Mouse (Mus musculus) left cerebral cortex, adult 2 months (tissue): ENCODE measurements around the gene Cacnb3. TPM values are rescaled to one million over a fixed set of nuclear protein-coding genes. Genes with fewer than 3 reads are reported as not detected.

ENCODE experiments used
- DNase-seq, 2 experiments: peaks; one replicate each; pipeline ENCODE4 v3.0.0; 2021 to 2022; ENCODE audit warnings: low spot score in 2 of 2, mixed read lengths in 1 of 2; ENCODE audit errors: extremely low spot score in 1 of 2
- H3K27ac ChIP-seq: fragments of 200-600 bp; 2 replicates; pipeline ENCODE4 v1.8.1; 2022
- H3K4me3 ChIP-seq: fragments of 200-600 bp; 2 replicates; pipeline ENCODE4 v1.8.1; 2022
- CTCF ChIP-seq: fragments of 200-600 bp; IDR thresholded peaks from 2 replicates; pipeline ENCODE4 v1.8.1; 2022; ENCODE audit warnings: antibody characterized with exemption, mild to moderate bottlenecking, moderate library complexity
- intact Hi-C: fragments of 180-260 bp; cut with DNase I; formaldehyde crosslinking; loops from one replicate; pipeline ENCODE4 v1.15.1; 2025
- total RNA-seq, 2 experiments: library from RNA; stranded (reverse); gene quantifications; 2 replicates each; pipeline ENCODE4 v1.2.3; 2021

The Cacnb3 gene
- total RNA-seq, 2 experiments from 2014 or later, result 271 to 291 TPM

DNA sequence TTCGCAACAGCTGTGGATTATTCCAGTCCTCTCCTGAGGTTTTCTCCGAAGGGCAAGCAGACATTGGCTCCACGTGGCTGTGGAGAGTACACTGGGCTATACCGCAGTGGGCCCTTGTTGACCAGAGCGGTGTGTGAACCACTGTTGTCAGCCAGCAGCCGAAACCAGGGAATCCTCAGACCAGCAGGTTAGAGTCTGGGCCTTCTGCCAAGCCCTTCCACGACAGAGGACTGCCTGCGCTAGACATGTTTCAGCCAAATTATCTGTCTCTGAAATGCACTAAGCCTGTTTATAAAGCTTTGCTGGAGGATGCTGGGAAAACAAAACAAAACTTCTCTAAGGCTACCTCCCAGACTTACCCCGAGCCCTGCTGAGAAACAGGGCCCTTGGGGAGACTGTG, 16.1 kb upstream of the Cacnb3 start:
- Histone ChIP-seq H3K4me3 (no peak overlapping the region), H3K27ac (no peak overlapping the region)
- intact Hi-C loops, result no loop called here
- no peak for DNase-seq
- TF ChIP-seq CTCF, result no peak

DNA sequence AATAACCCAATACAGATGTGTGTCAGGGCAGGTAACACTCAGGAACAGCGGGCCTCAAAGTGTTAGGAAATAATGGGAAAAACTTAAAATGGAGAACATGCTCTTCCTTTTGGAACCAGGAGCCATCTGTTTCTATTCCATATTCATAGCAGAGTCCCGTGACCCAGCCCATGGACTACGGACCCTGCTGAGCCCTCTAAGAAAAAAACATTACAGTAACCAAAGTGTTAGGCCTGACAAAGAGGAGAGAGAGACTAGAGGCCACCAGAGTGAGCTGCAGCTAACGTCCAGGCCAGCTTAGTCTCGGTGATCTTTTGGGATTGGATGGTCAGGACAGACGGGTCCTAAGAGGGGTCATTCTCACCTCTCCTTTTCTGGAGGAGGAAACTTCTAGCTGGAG, 15.7 kb upstream of the Cacnb3 start:
- no peak for DNase-seq
- intact Hi-C loops, result no loop called here
- Histone ChIP-seq H3K27ac (no peak overlapping the region), H3K4me3 (no peak overlapping the region)
- no peak for TF ChIP-seq CTCF

DNA sequence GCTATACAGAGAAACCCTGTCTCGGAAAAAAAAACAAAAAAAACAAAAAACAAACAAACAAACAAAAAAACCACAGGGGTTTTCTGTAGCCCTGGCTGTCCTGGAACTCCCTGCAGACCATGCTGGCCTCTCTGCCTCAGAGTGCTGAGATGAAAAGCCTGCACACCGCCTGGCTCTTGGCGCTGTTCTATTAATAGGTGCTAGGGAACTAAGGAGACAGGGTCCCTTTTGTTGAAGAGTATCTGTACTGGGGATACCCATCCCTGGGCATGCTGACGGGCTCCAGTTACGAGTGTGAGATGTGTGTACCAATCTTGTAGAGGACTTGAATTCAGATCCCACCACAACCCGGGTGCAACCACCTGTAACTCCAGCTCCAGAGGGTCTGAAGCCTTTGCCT, 14.9 kb upstream of the Cacnb3 start:
- Histone ChIP-seq H3K4me3 (no peak overlapping the region), H3K27ac (no peak overlapping the region)
- DNase-seq, result no peak
- no peak for TF ChIP-seq CTCF
- intact Hi-C loops, result loop anchor here (2.0 kb wide), 1 partner anchor 105 kb away; no protein-coding TSS in a partner anchor

DNA sequence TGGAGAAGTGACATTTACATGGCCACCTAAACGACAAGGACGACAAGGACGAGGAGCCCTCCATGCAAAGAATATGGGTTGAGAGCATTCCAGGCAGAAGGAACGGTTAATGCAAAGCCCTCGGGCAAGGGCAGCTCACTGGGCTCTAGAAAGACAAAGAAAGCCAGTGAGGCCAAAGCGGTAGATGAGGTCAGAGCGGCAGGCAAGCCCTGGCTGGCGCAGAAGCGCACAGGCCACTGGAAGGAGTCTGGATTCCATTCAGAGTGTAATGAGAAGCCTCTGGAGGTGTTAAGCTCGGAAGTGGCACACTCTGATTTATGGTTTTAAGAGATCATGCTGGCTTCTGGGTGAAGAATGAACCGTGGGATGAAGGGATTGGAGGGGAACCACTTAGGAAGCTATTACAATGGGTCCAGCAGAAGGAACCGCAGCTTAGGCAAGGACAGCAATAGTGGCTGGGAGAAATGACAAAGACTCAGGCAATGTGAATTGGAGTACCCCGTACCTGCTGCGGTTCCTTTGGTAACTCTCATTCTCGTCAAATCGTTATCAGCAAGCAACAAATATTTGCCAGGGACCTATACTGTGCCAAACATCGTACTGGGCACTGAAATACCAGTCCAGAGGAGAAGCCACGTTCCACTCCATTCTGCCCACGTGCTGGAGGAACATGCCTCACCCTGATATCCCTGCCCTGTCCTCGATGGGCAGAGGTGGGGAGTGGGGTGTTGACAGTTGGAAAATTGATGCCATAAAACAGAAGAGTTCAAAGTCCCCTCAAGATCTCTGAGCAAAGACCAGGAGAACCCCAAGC, 14.1 kb upstream of the Cacnb3 start:
- intact Hi-C loops, result loop anchor here (1.0 to 2.0 kb wide), 2 partner anchors 36 to 106 kb away; no protein-coding TSS in a partner anchor
- no peak for DNase-seq
- TF ChIP-seq CTCF, result no peak
- no peak overlapping the region for H3K27ac ChIP-seq
- H3K4me3 ChIP-seq, result no peak overlapping the region

DNA sequence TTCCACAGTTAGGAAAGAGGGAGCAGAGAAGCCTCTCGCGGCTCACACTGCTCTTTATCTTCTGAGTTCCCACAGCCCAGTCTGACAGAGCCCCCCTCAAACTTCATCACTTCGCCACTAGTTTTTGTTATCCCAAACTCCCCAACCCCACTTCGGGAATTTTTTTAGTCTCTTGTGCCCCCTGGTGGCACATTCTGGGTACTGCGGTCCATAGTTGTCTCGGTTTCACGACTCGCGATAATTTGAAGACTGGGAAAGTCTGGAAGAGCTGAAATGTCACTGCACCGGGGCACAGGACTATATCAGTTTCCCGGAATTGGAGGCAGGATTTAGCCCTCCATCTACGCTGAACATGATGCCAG, 13.5 kb upstream of the Cacnb3 start:
- no peak overlapping the region for H3K27ac ChIP-seq
- peak; percentile 65 to 79 for DNase-seq
- no peak overlapping the region for H3K4me3 ChIP-seq
- intact Hi-C loops, result loop anchor here (1.0 to 2.0 kb wide), 2 partner anchors 37 to 106 kb away; no protein-coding TSS in a partner anchor
- peak; percentile 95 for TF ChIP-seq CTCF

- no peak overlapping the region for H3K4me3 ChIP-seq
- TF ChIP-seq CTCF, result no peak
- DNase-seq, result no peak
- no peak overlapping the region for H3K27ac ChIP-seq
- intact Hi-C loops, result no loop called here
Measured at GRCm38 (mm10) chr15:98622199-98622598, 8.4 kb upstream of the Cacnb3 start.

GRCm38 (mm10) chr15:98622721-98623120, 7.9 kb upstream of the Cacnb3 start:
- Histone ChIP-seq H3K27ac (no peak overlapping the region), H3K4me3 (no peak overlapping the region)
- DNase-seq, result no peak
- intact Hi-C loops, result no loop called here
- TF ChIP-seq CTCF, result no peak

- TF ChIP-seq CTCF, result no peak
- intact Hi-C loops, result no loop called here
- DNase-seq, result no peak
- Histone ChIP-seq H3K27ac (no peak overlapping the region), H3K4me3 (no peak overlapping the region)
Measured at GRCm38 (mm10) chr15:98623361-98623821, 7.2 kb upstream of the Cacnb3 start.

DNA sequence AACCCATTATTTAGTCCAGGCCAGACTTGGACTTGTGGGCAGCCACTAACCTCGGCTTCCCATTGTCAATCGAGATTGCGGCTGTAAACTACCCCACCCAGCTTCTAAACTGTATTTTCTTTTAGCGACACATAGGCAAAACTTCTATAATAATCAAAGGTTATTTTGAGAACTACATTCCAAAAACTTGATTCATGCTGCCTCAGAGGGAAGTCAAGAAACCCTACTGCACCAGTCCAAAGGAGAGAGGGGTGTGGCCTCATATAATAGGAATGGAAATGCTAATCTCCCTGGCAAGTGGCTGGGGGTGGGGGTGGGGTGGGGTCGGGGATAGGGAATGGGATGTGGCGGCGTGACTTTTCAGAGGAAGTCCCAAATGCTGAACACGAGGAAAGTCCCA, 4.6 kb upstream of the Cacnb3 start:
- no peak for DNase-seq
- Histone ChIP-seq H3K4me3 (no peak overlapping the region), H3K27ac (no peak overlapping the region)
- no peak for TF ChIP-seq CTCF
- intact Hi-C loops, result no loop called here

GRCm38 (mm10) chr15:98626487-98627212, 4.0 kb upstream of the Cacnb3 start:
- intact Hi-C loops, result no loop called here
- no peak for TF ChIP-seq CTCF
- no peak overlapping the region for H3K4me3 ChIP-seq
- no peak overlapping the region for H3K27ac ChIP-seq
- no peak for DNase-seq

DNA sequence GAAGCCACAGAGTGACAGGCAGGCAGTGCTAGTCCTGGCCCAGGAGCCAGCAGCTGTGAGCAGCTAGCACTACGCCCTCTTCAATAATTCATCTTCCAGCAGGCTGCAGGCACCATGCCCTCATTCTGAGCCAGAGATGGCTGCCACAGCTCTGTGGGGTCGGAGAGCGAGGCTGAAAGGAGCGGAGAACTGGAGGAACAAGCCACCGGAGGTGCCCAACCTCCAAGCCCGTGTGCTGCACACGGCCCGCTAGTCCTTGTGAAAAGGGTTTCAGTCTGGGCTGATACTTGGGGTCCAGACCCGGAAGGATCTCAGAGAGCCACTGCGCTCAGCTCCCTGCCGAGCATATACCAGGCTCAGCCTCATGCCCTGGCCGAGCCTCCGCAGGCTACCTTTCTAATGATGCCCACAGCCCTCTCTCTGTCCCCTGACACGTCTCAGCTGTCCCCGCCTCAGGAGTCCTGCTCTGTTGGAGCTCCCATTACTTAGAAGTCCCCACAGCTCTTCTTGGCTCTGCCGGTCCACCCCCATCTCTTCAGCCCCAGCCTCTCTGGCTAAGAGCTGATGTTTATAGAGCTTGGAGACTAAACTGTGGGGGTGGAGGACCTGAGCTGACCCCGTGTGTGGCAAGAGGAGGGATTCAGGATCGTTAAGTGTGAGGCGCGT, 1.9 kb upstream of the Cacnb3 start:
- TF ChIP-seq CTCF, result no peak
- no peak overlapping the region for H3K27ac ChIP-seq
- no peak for DNase-seq
- H3K4me3 ChIP-seq, result peak overlapping the region; percentile 6; the same call in 1 of the 2 replicates
- intact Hi-C loops, result no loop called here

DNA sequence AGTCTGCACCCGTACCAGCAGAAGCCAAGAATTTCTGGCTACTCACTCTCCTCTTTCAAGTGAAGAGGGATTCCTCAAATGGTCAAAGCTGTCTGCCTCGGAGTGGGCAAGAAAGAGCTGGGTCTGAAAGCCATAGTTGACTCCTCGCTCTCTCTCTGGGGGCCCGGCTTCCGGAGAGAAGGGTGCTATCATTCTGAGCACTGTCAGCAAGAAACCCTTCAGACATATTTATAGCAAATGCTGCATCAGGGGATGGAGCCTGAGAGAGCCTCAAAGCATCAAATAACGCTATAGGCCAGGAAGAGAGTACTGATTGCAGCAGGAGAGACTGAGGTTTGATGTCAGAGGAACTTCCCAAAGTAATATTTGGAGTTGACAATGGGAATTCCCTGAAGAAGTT, 1.2 kb upstream of the Cacnb3 start:
- intact Hi-C loops, result no loop called here
- TF ChIP-seq CTCF, result no peak
- DNase-seq, result no peak
- Histone ChIP-seq H3K27ac (no peak overlapping the region), H3K4me3 (no peak overlapping the region)
